Mouse (Mus musculus) heart, postnatal 4 days (tissue): ENCODE measurements around the gene Sars. TPM values are rescaled to one million over a fixed set of nuclear protein-coding genes. Genes with fewer than 3 reads are reported as not detected.

Experiments used
- DNase-seq: peaks from one replicate; pipeline ENCODE4 v3.0.0; 2021
- total RNA-seq, 2 experiments: library from RNA; stranded (reverse); gene quantifications; 2 replicates each; pipeline ENCODE4 v1.2.3; 2021

The Sars gene
- total RNA-seq, 2 experiments from 2014 or later: 88.2 to 90.6 TPM

DNA sequence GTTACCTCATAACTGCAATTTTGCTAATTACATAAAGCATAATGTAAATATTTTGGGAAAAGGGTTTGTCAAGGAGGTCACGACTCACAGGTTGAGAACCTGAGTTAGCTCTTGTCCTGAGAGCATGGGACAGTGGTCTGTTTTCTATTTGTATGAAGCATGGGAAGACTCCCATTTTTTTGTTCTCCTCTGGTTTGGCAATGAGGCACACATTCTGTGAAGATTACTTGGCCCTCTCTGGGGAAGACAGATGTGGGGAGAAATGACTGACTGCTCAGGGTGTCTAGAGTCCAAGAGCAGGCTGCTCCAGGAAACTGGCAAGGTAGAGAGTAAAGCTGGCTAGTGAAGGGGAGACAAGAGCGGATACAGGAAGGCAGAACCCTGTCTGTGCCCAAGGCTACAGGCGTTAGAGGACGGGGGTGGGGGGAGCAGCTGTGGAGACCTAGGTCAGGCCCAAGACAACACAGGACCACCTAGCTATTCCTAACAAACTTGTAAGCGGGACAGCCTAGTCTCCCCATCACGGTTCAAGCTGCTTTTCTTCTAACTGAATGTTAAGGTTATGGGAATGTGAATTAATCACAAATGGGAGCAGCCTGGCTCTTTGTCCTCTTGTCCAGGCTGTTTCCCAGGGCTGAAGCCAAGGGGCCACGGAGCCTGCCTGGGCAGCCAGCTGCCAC lies 19.9 kb downstream of the Sars start:
- DNase-seq: no peak

DNA sequence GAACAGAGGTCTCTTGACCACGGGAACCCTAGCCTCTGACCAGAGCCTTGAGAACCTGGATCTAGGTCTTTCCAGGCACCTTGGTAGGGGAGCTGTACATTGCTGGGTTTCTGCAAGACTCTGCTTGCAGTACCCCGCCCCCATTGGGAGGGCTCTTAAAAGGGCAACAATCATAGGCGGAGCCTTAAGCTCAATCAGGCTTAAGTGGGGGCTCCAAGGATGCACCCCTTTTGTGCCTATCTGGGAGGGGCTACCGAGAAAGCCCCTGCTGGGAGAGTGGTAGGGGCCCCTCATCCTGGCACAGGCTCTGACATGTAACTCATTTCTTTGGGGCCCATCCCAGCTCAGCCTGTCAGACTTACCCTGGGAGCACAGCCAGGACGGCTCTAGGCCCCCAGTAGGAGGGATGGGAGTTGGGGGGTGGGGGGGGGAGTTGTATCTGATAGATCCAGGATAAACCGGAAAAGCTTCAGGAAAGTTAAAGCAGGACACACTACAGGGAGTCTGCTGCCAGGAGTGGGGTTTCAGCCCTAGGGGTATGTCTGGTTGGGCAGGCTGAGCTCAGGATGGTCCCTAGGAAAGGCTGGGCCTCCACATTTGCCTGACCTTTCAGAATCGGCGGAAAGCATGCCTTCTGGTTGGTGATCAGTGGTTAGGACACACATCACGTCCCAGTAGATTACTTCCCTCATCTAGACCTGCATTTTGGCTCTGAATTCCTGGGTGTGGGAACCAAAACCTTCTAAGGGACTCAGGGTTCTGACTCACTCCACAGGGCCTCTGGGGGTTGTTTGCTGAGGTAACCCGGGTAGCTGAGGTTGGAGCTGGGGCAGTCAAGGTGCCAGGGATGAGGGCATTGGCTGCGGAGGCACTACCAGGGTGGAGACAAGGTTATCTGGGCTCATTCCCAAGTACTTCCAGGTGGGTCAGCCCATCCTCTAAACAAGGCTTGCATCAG lies 20.9 kb downstream of the Sars start:
- DNase-seq: peak; percentile 39

DNA sequence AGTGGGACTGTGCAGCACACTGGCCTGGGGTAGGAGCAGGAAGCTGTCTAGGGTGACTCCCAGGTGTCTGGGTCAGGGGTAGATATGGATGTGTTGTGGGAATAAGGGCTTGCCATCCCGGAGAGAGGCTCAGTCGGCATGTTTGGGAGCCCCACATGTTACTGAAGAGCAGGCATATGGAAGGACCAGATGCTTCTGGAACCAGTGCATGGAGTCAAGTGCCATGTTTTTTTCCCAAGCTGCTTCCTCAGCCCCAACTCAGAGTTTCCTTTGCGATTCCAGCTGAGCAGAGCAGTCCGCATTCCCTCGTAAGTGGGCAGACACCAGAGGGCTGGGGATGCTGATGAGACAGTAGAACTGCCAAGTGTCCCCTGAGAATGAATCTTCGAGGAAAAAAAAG lies 22.0 kb downstream of the Sars start:
- no peak for DNase-seq

DNA sequence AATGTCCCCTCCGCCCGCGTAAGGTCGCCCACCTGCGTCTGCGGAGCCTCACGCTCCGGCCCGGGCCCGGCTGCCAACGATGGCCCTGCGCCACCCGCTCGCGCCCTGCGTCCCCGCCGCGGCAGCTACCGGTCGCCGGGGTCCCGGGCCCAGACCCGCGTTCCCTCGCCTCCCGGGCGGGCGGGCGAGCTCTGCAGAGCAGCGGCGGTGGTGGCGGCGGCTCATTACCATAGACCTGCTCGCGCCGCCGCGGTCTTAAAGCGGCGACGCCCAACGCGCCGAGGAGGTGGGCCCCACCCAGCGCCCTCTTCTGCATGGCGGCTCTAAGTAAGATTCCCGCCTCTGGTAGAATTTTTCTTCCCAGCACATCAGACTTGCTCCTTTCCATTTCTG lies 29.2 kb downstream of the Sars start:
- peak; percentile 75 for DNase-seq

DNA sequence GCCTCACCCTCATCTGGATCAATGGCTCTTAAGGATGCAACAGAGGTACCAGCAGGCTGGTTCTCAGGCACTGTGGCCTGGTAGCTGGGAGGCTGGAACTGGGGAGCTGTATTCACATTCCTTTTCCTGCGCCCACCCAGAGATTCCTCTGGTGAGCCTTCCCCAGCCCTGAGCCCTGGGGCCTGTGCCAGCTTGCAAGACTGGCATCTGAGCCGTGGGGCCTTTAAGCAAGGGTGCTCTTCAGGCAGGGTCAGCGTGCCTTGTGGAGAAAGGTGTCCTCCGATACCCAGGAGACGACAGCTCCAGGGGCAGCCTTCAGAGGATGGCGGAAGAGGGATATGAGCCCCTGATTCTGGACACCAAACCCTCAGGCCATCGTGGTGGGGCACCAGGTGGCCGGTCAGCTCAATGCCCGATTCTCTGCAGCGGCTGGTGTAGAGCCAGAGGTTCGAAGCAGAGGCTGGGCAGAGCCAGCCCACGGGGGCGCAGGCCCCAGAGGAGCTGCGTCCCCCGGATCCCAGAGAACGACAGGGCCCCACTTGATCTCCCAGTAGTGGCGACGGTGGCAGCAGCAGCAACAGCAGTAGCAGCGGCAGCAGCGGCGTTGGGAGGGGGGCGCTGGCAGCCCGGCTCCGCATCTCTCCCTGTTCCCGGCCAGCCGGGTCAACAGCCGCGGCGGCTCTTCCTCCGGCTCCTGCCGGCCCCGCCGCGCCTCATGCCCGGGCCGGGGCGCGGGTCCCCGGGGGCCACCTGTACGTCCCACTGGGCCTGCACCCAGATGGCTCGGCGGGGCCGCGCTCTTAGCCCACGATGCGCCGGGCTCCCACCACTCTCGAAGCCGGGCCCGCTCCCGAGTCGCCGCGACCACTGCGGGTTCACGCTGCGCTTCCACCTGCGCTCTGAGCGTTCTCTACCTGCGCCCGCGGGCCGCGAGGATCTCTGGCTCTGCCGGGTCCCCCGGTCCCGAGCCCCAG lies 29.9 kb downstream of the Sars start, which contains the start of gene Celsr2:
TSS of gene Celsr2 (minus strand) at position 696 of the 974 bp plus-strand sequence.
- peak; percentile 27 for DNase-seq

DNA sequence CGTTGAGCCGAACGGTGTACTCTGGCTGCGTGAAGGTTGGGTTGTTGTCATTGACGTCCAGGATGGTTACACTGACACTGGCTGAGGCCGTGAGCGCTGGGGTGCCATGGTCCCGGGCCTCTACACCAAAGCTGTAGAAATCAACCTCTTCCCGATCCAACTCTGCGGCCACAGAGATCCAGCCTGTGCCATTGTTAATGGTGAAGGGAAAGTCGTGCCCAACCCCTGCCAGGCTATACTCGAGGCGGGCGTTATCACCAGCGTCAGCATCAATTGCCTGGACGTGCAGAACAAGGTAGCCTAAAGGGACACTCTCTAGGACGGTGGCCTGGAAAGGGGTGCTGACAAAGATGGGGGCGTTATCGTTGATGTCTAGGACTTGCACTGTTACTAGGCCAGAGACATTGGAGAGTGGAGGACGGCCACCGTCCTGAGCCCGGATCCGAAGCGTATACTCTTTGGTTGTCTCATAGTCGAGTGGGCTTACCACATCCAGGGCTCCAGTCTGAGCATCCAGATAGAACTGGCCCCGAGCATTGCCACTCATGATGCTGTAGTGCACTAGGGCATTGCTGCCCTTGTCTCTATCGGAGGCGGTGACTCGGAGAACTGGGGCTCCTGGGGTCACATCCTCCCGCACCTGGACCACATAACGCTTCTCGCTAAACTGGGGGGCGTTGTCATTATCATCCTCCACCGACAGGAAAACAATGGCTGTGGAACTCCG lies 31.2 kb downstream of the Sars start:
- no peak for DNase-seq

DNA sequence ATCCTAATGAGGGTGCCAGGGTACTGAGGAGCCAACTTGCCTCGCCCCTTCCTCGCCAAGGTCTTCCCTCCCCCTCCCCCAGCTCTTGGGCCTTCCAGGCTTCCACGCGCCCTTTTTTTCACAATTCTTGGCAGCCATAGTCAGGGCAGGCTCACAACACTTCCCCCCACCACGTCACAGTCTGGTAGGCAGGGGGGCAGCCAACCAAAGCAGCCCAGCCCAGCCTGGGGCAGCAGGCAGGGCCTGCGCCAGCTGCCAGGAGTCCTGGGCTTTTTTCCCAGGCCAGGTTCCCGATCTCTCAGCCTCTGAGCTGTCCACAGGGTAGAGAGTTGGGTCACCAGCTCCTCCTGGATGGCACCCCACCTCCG lies 33.3 kb downstream of the Sars start:
- DNase-seq: peak; percentile 42

DNA sequence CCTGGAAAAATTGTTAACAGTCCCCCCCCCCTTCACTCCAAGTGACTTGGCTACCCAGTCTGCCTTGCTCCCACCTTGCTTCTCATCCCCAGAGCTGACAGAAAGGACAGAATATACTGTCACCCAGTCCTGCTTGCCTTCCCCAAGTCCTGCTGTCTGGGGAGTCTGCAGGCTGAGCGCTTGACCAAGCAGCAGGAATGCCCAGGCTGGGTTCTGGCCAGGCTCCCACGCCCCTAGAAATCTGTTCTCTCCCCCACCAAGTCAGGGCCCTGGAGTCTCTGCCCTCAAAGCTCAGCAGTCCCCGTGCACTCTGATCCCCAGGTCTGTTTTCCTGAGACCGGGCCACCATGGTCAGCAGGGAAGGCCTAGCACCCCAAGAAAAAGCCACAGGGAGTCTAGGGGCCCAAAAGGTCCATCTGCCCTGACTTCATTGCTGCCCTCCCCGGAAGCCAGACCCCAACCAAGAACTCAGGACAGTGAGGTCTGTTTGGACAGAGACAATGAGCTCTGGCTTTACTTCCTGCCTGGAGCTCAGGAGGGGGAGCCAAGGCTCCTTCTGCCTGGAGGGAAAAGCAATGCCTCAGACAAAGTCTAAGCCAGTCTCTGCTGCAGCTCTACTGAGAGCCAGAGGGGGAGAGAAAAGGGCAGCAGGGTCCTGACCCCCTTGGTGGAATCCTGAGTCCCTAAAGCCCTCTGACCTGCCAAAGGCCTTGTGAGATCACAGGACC lies 33.8 kb downstream of the Sars start:
- DNase-seq: no peak

DNA sequence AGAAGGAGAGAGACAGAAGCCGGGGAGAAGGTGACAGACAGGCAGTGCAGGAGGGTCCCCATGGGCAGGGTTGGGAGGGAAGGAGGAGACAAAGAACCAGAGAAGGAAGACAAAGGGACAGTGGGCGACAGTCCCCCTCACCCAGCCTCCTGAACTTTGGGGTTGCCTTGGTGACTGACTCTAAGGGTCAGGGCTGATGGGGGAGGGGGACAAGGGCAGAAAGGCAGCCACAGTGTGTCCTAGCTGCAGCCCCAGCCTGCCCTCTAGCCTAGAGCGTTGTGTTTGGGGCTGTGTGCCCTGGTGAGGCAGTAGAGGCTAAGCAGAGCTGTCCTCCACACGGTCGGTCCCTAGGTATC lies 34.7 kb downstream of the Sars start:
- no peak for DNase-seq

DNA sequence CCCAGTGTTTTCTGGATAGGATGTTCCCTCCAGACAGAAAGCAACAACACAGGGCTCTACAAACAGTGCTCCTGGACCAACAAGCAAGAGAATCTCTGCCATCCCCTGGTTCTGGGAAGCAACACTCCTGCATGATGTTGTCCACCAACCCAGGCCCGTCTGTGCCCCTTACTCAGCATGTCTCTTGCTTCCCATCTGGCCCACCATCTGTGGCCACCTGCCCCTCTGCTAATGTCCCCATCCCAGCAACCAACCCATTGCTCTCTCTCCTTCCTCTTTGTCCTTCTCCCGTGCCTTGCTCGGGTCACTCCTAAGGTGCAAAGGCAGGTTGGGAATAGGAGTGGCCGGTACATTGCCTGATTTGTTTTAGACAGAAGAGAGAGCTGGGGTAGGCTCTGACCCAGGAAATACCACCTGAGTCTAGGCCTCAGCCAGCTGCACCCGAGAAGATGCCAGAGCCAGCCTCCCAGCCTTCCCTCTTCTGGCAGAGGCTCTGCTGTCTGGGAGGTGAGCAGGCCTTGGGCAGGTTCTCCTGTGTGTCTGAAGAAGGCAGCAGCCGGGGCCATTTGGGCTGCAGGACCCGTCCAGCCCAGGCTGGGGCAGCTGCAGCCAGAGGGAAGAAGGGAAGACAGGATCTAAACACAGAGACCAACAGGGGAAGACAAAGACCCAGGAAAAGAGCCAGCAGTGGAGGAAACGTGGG lies 35.2 kb downstream of the Sars start:
- no peak for DNase-seq

DNA sequence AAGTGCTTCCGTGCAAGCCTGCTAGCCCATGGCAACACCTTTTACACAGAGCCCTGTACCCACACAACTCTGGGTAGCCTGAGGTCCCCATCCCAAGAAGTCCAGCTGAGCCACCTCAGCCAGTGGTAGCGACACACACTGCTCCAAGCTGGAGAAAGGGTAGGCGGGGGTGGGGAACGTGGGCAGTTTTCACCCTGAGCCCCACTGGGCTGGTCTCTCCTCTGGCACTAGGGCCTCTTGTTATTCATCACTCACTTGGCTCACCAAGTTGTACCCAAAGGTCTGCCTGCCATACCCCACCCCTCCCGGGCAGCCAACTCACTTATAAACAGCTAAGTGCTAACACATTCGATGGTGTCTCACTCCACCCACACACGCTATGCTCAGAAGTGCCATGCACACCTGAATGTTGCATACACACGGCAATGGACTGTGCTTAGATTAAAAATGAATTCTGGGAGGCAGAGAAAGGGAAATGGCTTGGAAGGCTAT lies 36.4 kb downstream of the Sars start:
- DNase-seq: no peak

DNA sequence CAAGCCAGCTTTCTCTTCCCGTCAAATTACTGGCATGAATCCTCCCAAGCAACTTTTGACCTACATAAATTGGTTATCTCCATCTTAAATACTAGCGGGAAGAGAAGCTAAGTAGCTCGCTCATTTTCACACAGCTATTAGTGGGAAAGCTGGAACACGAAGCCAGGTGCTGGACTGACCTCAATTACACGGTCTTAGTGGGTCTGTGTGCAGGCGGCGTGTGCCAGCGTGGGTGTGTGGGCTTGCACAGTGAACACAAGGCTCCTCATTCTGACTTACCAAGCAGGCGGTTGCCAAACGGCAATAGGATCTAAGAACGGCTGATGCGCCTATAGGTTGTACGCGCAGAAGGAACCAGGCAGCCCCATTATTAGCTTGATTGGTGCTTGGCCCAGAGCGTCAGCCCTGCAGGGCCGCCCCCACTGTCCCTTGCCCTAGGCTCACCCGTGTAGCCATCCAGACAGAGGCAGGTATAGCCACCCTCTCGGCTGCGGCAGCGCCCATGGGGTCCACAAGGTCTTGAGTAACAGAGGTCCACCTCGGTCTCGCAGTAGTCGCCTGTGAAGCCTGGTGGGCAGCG lies 38.6 kb downstream of the Sars start:
- DNase-seq: no peak

DNA sequence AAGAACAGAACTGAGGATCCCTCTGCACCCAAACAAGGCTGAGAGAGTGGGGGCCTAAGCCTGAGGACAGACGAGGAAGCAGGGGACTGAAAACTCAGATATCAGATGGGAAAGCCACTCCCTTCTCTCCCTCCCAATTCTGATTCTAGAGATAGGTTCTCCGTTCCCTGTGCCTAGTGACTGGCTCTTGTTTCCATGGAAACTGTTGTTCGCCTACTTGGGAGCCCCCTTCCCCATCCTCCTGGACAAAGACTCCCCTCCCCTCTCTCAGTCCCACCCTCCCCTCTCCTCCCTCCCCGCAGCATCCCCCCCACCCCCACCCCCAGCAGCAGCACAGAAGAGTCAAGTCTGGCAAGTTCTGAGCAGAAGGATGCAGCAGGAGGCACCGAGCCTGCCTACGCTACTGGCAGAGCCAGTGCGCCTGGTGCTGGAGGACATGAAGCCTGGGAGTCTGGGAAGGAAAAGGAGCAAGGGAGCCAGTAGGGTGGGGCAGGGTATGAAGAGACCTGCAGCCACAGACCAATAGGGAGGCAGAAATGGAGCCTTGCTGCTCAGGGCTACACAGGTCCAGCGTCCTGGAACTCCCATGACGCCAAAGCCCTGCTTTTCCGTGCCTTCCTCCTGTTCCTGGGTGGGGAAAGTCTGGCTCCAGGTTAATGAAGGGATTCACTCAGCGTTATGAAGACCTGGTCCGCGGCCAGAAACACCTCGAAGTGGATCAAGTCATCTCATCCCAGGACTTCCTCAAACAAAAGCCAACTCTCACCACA lies 39.3 kb downstream of the Sars start:
- no peak for DNase-seq

DNA sequence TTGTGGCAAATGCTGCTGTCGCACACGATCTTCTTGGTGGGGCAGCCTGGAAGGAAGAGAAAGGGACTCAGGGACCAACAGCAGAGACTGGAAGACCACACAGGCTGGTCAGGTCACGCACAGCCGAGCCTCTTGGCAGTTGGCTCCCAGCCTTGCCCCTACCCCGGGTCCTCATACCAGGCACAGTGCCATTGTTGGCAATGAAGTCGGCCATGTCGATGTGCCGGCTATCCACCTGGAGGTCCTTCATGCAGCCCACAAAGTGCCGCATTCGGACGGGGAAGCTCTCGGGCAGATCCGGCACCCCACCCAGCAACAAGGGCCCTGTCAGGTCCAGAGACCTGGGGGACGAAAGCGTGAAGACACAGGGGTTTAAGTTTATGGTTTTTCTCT lies 42.5 kb downstream of the Sars start:
- no peak for DNase-seq

DNA sequence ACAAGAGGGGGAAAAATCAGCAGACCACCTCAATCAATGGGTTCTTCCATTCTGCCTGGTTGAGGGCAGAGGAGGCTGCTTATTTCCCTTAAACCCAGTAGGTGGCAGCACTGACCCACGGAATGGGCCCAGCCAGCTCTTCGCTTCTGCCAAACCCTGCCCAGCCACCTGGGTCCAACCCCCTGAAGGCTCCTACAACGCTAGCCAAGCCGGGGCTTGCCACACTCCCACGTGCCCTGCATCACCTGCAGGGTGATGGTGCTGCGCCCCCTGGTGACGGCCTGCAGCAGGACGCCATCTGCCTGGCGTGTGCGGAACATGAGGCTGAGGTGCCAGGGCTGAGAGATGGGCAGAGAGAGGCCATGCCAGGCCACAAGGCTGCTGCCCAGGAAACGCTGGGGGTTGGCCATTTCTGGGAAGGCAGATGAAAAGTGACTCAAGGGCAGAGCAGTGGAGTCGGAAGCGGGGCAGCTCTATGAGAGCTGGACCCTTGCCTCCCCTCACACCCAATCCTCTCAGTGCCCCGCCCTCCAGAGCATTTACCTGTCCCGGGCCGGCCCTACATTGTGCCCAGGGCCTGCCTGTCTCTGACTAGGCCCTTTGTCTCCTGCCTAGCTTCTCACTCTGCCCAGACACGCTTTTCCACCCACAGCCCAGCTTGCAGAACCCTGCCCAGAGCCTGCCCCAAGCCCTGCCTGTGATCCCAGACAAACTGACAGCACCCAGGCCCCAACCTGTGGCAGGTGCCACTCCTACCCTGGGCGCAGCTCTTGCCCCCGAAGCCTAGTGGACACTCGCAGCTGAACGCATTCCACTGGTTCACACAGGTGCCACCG lies 43.1 kb downstream of the Sars start:
- DNase-seq: peak; percentile 93

DNA sequence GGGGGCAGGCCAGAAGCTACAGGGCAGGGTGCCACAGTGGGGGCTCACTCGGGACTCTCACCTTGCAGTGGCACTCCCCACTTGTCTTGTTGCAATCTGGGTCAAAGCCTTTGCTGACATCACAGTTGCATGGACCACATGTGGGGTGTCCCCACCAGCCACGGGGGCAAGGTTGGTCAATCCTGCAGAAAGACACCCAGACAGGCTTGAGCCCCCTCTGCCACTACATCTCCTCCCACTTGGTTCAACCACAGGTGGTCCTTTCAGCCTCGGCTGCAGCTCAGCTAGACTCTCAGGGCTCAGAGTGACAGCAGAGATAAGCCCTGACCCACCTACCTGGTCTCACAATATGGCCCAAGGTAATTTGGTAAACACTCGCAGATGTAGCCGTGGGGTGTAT lies 44.6 kb downstream of the Sars start:
- DNase-seq: no peak

DNA sequence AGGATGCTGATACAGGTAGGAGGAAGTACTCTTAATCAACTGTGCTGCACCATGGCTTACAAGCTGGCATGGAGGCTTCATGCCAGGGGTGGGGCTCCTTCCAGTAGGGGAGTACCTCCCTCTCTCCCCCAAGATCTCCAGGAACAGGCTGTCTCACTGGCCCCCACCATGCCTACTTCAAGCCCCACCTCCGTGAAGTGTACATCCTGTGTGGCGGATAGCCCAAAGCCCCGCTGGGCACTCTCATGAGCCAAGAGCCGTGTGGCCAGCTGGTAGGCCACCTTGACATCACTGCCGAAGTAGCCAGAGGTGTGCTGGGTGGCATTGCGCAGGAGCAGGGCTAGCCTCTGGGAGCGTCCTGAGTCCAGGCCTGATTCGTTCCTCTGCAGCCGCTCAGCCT lies 46.7 kb downstream of the Sars start:
- no peak for DNase-seq

DNA sequence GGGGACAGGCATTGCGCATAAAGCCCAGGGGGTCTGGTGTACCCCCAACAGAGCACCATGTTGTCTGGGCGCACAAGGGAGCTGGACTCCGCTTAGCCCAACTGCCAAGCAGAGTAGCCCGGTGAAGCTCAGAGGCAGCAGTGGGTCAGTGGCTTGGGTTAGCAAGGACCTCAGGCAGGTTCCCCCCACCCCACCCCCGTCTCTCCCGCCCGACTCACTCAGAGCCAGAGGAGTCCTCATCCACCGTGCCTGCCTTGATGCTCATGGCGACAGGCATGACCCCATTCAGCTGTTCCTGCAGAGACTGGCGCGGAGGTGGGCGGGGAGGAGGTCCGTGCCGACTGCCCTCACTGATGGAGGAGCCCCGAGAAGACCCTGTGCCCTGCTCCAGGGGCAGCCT lies 52.2 kb downstream of the Sars start:
- DNase-seq: no peak
